Mouse (Mus musculus) left cerebral cortex, adult 9 months (tissue): ENCODE measurements around the gene Mcam.
"Not testable (repeated sequence)": the region's sequence is repeated elsewhere in the genome, so short reads cannot be mapped to it uniquely, and the experiment has no call there.

Source experiments
- DNase-seq, 2 experiments: peaks; one replicate each; pipeline ENCODE4 v3.0.0; 2022; ENCODE audit warnings: low spot score in 2 of 2

Gene Mcam

GRCm38 (mm10) chr9:44109360-44110095 lies 24.7 kb upstream of the Mcam start:
- peak in 1 of 2 experiments; percentile 87 for DNase-seq

- not testable (repeated sequence) for DNase-seq
Observed at GRCm38 (mm10) chr9:44111909-44112308, 22.4 kb upstream of the Mcam start.

- peak; percentile 95 to 98 for DNase-seq
Observed at GRCm38 (mm10) chr9:44113105-44113789, 21.0 kb upstream of the Mcam start, which contains the start of the genes Gm49380 and Rnf26. Gene Gm49380, minus strand, starts transcription at chr9:44113500. Gene Rnf26, minus strand, starts transcription at chr9:44113517.

- DNase-seq, result no peak
Observed at GRCm38 (mm10) chr9:44114453-44114852, 19.8 kb upstream of the Mcam start.

GRCm38 (mm10) chr9:44115599-44115998 lies 18.7 kb upstream of the Mcam start:
- no peak for DNase-seq

- DNase-seq, result no peak
Observed at GRCm38 (mm10) chr9:44116182-44116581, 18.1 kb upstream of the Mcam start.

- no peak for DNase-seq
Observed at GRCm38 (mm10) chr9:44119011-44119410, 15.3 kb upstream of the Mcam start.

- DNase-seq, result no peak
Observed at GRCm38 (mm10) chr9:44119948-44120465, 14.3 kb upstream of the Mcam start.

GRCm38 (mm10) chr9:44124317-44124716 lies 10.0 kb upstream of the Mcam start:
- no peak for DNase-seq

- no peak for DNase-seq
Observed at GRCm38 (mm10) chr9:44125026-44125425, 9.2 kb upstream of the Mcam start.

GRCm38 (mm10) chr9:44125546-44126428 lies 8.5 kb upstream of the Mcam start:
- DNase-seq, result peak in 1 of 2 experiments; percentile 94

- no peak for DNase-seq
Observed at GRCm38 (mm10) chr9:44126746-44127145, 7.5 kb upstream of the Mcam start.

- DNase-seq, result no peak
Observed at GRCm38 (mm10) chr9:44127351-44127801, 6.9 kb upstream of the Mcam start.

GRCm38 (mm10) chr9:44129633-44130032 lies 4.6 kb upstream of the Mcam start:
- no peak for DNase-seq

GRCm38 (mm10) chr9:44130034-44130433 lies 4.2 kb upstream of the Mcam start:
- DNase-seq, result no peak

- no peak for DNase-seq
Observed at GRCm38 (mm10) chr9:44130581-44131275, 3.5 kb upstream of the Mcam start.

GRCm38 (mm10) chr9:44131276-44131590 lies 3.0 kb upstream of the Mcam start:
- DNase-seq, result no peak

- DNase-seq, result no peak
Observed at GRCm38 (mm10) chr9:44132200-44132599, 2.1 kb upstream of the Mcam start.

GRCm38 (mm10) chr9:44133287-44133686 lies 982 bp upstream of the Mcam start:
- no peak for DNase-seq

GRCm38 (mm10) chr9:44134851-44135730 lies 822 bp downstream of the Mcam start:
- DNase-seq, result no peak
